Mouse (Mus musculus): ENCODE results near the gene Hs6st3. TPM values are rescaled to one million over a fixed set of nuclear protein-coding genes. Genes with fewer than 3 reads are reported as not detected.

Gene Hs6st3
- total RNA-seq, 2 experiments from 2014 or later = 0.12 to 0.21 TPM

GRCm38 (mm10) chr14:119779982-119780588, 641.9 kb downstream of the Hs6st3 start:
- no peak for DNase-seq (ENCODE audit: low spot score)

- no peak for DNase-seq (ENCODE audit: low spot score)
Measured at GRCm38 (mm10) chr14:119781111-119781510, 643.0 kb downstream of the Hs6st3 start.

GRCm38 (mm10) chr14:119789457-119789856, 651.3 kb downstream of the Hs6st3 start:
- no peak for DNase-seq (ENCODE audit: low spot score)

- DNase-seq (ENCODE audit: low spot score) = no peak
Measured at GRCm38 (mm10) chr14:119797172-119797850, 659.2 kb downstream of the Hs6st3 start.

GRCm38 (mm10) chr14:119798561-119798960, 660.4 kb downstream of the Hs6st3 start:
- DNase-seq (ENCODE audit: low spot score) = no peak

- DNase-seq (ENCODE audit: low spot score) = no peak
Measured at GRCm38 (mm10) chr14:119800856-119801255, 662.7 kb downstream of the Hs6st3 start.

- no peak for DNase-seq (ENCODE audit: low spot score)
Measured at GRCm38 (mm10) chr14:119813898-119814297, 675.8 kb downstream of the Hs6st3 start.

- no peak for DNase-seq (ENCODE audit: low spot score)
Measured at GRCm38 (mm10) chr14:119815616-119816015, 677.5 kb downstream of the Hs6st3 start.

- DNase-seq (ENCODE audit: low spot score) = no peak
Measured at GRCm38 (mm10) chr14:119820562-119820961, 682.4 kb downstream of the Hs6st3 start.

- DNase-seq (ENCODE audit: low spot score) = no peak
Measured at GRCm38 (mm10) chr14:119831165-119832011, 693.2 kb downstream of the Hs6st3 start.

- no peak for DNase-seq (ENCODE audit: low spot score)
Measured at GRCm38 (mm10) chr14:119832012-119832325, 693.8 kb downstream of the Hs6st3 start.

- DNase-seq (ENCODE audit: low spot score) = no peak
Measured at GRCm38 (mm10) chr14:119832940-119833339, 694.8 kb downstream of the Hs6st3 start.

- DNase-seq (ENCODE audit: low spot score) = no peak
Measured at GRCm38 (mm10) chr14:119834008-119834700, 696.0 kb downstream of the Hs6st3 start.

- DNase-seq (ENCODE audit: low spot score) = no peak
Measured at GRCm38 (mm10) chr14:119836051-119836450, 697.9 kb downstream of the Hs6st3 start.

- no peak for DNase-seq (ENCODE audit: low spot score)
Measured at GRCm38 (mm10) chr14:119847540-119847939, 709.4 kb downstream of the Hs6st3 start.

- DNase-seq (ENCODE audit: low spot score) = no peak
Measured at GRCm38 (mm10) chr14:119848759-119849298, 710.7 kb downstream of the Hs6st3 start.

- no peak for DNase-seq (ENCODE audit: low spot score)
Measured at GRCm38 (mm10) chr14:119849338-119849737, 711.2 kb downstream of the Hs6st3 start.

- no peak for DNase-seq (ENCODE audit: low spot score)
Measured at GRCm38 (mm10) chr14:119852139-119852538, 714.0 kb downstream of the Hs6st3 start.

- no peak for DNase-seq (ENCODE audit: low spot score)
Measured at GRCm38 (mm10) chr14:119857338-119858291, 719.5 kb downstream of the Hs6st3 start.

- no peak for DNase-seq (ENCODE audit: low spot score)
Measured at GRCm38 (mm10) chr14:119873617-119874016, 735.5 kb downstream of the Hs6st3 start.

Data from gastrocnemius, adult 18-20 months (tissue).